Mouse (Mus musculus) midbrain, postnatal 0 days (tissue): Measurements from ENCODE around the gene Gfy. TPM values are rescaled to one million over a fixed set of nuclear protein-coding genes. Genes with fewer than 3 reads are reported as not detected.
A peak's percentile ranks its signal among the peaks of the same experiment; 100 is the strongest.
"Not testable (repeated sequence)": the region's sequence is repeated elsewhere in the genome, so short reads cannot be mapped to it uniquely, and the experiment has no call there.

Experiments used
- ATAC-seq: fragments of 200-750 bp; cut with Nextera tagmentation; 2 replicates; pipeline ENCODE4 v1.8.0; 2017; ENCODE audit warnings: moderate number of reproducible peaks, mild to moderate bottlenecking, moderate TSS enrichment, moderate library complexity; ENCODE audit not compliant: low FRiP score
- DNase-seq: peaks from one replicate; pipeline ENCODE4 v3.0.0-alpha.2; 2015; ENCODE audit warnings: low spot score
- H3K27ac ChIP-seq: fragments of 300-500 bp; sonication (generic); 2 replicates; pipeline ENCODE4 v1.5.1; 2014; ENCODE audit warnings: low read depth, mild to moderate bottlenecking, low read length, mixed read lengths
- H3K27me3 ChIP-seq: fragments of 300-500 bp; sonication (generic); 2 replicates; pipeline ENCODE4 v1.6.1; 2014; ENCODE audit warnings: low read length, control low read depth, mixed read lengths; ENCODE audit not compliant: insufficient read depth
- H3K36me3 ChIP-seq: fragments of 300-500 bp; sonication (generic); 2 replicates; pipeline ENCODE4 v1.6.1; 2014; ENCODE audit warnings: low read length, control low read depth, mixed read lengths; ENCODE audit not compliant: insufficient read depth
- H3K4me1 ChIP-seq: fragments of 300-500 bp; sonication (generic); 2 replicates; pipeline ENCODE4 v1.6.1; 2014; ENCODE audit warnings: mild to moderate bottlenecking, control low read depth, antibody characterized with exemption, low read length, mixed read lengths; ENCODE audit not compliant: insufficient read depth
- H3K4me2 ChIP-seq: fragments of 300-500 bp; sonication (generic); 2 replicates; pipeline ENCODE4 v1.6.1; 2014; ENCODE audit warnings: low read depth, mild to moderate bottlenecking, low read length, mixed read lengths; ENCODE audit not compliant: poor library complexity, severe bottlenecking
- H3K4me3 ChIP-seq: fragments of 300-500 bp; sonication (generic); 2 replicates; pipeline ENCODE4 v1.5.1; 2014; ENCODE audit warnings: low read depth, mild to moderate bottlenecking, low read length, moderate library complexity
- H3K9ac ChIP-seq: fragments of 300-500 bp; sonication (generic); replicated peaks from 2 replicates; pipeline ENCODE4 v1.6.1; 2014; ENCODE audit warnings: mild to moderate bottlenecking, low read length, moderate library complexity, mixed read lengths; ENCODE audit not compliant: poor library complexity, severe bottlenecking
- H3K9me3 ChIP-seq: fragments of 300-500 bp; sonication (generic); 2 replicates; pipeline ENCODE4 v1.6.1; 2016; ENCODE audit warnings: low read length, control low read depth
- CTCF ChIP-seq: IDR thresholded peaks from 2 replicates; pipeline ENCODE4 v1.5.1; 2016; ENCODE audit warnings: antibody characterized with exemption, mild to moderate bottlenecking
- WGBS: fragments of 180-500 bp; shearing (Covaris S2); extraction: QIAGEN DNeasy Blood & Tissue Kit; methylation state at CpG from one replicate; pipeline ENCODE4 v1.1.7; 2014; 5-methylcytosine and 5-hydroxymethylcytosine counted together
- polyA plus RNA-seq: library from polyadenylated mRNA; unstranded; fragments of >200 nt; fragmentation: Nextera tagmentation; extraction: Ambion mirVana; gene quantifications from 2 replicates; pipeline ENCODE4 v1.2.1, GENCODE M21; 2015
- total RNA-seq: library from RNA; depleted of rRNA; stranded (reverse); fragments of >200 nt; gene quantifications from 2 replicates; pipeline ENCODE4 v1.2.3, GENCODE M21; 2014

Gene Gfy
- total and polyA plus RNA-seq, 2 experiments from 2014 or later, result 0.51 TPM; not detected in 1

GRCm38 (mm10) chr7:45154096-45154992 lies 25.0 kb downstream of the Gfy start, which contains the start of the genes Pih1d1 and Aldh16a1:
Pih1d1 (plus strand) TSS chr7:45154303.
Aldh16a1 (minus strand) TSS chr7:45154584.
- Histone ChIP-seq H3K27me3 (no peaks in the 10 kb centered on the region), H3K4me1 (no peaks in the 10 kb centered on the region), H3K4me3 (peak within 1 kb of the TSS; percentile 58), H3K27ac (peak within 1 kb of the TSS; percentile 94), H3K36me3 (peaks cover 16% of the 10 kb centered on the region; the same call in 1 of the 2 replicates), H3K9me3 (no peaks in the 10 kb centered on the region), H3K9ac (peak within 1 kb of the TSS; percentile 77), H3K4me2 (peak within 1 kb of the TSS; percentile 69)
- peak; percentile 78 for TF ChIP-seq CTCF
- WGBS, result 5% methylated on average over 67 of the region's 69 CpGs
- DNase-seq (peak; percentile 97), ATAC-seq (peak; percentile 93)

GRCm38 (mm10) chr7:45153586-45153985 lies 25.8 kb downstream of the Gfy start:
- H3K4me3 ChIP-seq, result peak overlapping the region; percentile 58
- no peaks in the 10 kb centered on the region for H3K27me3 ChIP-seq
- ATAC-seq (no peak), DNase-seq (no peak)
- peaks cover 12% of the 10 kb centered on the region; the same call in 1 of the 2 replicates for H3K36me3 ChIP-seq
- H3K4me2 ChIP-seq, result peak overlapping the region; percentile 69
- H3K9ac ChIP-seq, result peak overlapping the region; percentile 77
- TF ChIP-seq CTCF, result no peak
- no peaks in the 10 kb centered on the region for H3K9me3 ChIP-seq
- WGBS, result 2% methylated on average over 5 of the region's 5 CpGs
- peak overlapping the region; percentile 94 for H3K27ac ChIP-seq
- no peaks in the 10 kb centered on the region for H3K4me1 ChIP-seq

GRCm38 (mm10) chr7:45153052-45153451 lies 26.3 kb downstream of the Gfy start:
- 84% methylated on average over 2 of the region's 2 CpGs for WGBS
- not testable (repeated sequence) for ATAC-seq, H3K9me3 ChIP-seq, H3K4me1 ChIP-seq, H3K4me2 ChIP-seq, H3K27me3 ChIP-seq, H3K4me3 ChIP-seq, H3K36me3 ChIP-seq, H3K27ac ChIP-seq, DNase-seq, H3K9ac ChIP-seq

GRCm38 (mm10) chr7:45151303-45151702 lies 28.1 kb downstream of the Gfy start:
- no peak for ATAC-seq
- H3K9ac ChIP-seq, result no peak overlapping the region
- 68% methylated on average over 11 of the region's 11 CpGs for WGBS

GRCm38 (mm10) chr7:45150321-45150720 lies 29.0 kb downstream of the Gfy start:
- H3K27me3 ChIP-seq, result no peaks in the 10 kb centered on the region
- no peak for TF ChIP-seq CTCF
- DNase-seq (no peak), ATAC-seq (no peak)
- peaks cover 5% of the 10 kb centered on the region; the same call in 1 of the 2 replicates for H3K36me3 ChIP-seq
- no peak overlapping the region for H3K27ac ChIP-seq
- WGBS, result 62% methylated on average over 4 of the region's 4 CpGs
- H3K9me3 ChIP-seq, result no peaks in the 10 kb centered on the region
- H3K9ac ChIP-seq, result no peak overlapping the region
- no peak overlapping the region for H3K4me2 ChIP-seq
- H3K4me1 ChIP-seq, result no peaks in the 10 kb centered on the region
- H3K4me3 ChIP-seq, result no peak overlapping the region

More at GRCm38 (mm10) chr7:45151303-45151702, 28.1 kb downstream of the Gfy start:
- Histone ChIP-seq H3K9me3 (no peaks in the 10 kb centered on the region), H3K27me3 (no peaks in the 10 kb centered on the region), H3K27ac (no peak overlapping the region), H3K4me3 (no peak overlapping the region), H3K4me2 (no peak overlapping the region), H3K36me3 (0 out of 2 replicates have a peak, but pooled peaks cover 2% of the 10 kb centered on the region), H3K4me1 (no peaks in the 10 kb centered on the region)
- DNase-seq, result no peak
- no peak for TF ChIP-seq CTCF

GRCm38 (mm10) chr7:45149545-45149944 lies 29.8 kb downstream of the Gfy start:
- Histone ChIP-seq H3K4me3 (no peak overlapping the region), H3K4me2 (no peak overlapping the region), H3K27ac (no peak overlapping the region), H3K27me3 (no peaks in the 10 kb centered on the region), H3K4me1 (no peaks in the 10 kb centered on the region), H3K9ac (0 out of 2 replicates have a peak overlapping the region, but pooled peaks have one; percentile 3), H3K9me3 (no peaks in the 10 kb centered on the region), H3K36me3 (peaks cover 5% of the 10 kb centered on the region; the same call in 1 of the 2 replicates)
- DNase-seq (no peak), ATAC-seq (no peak)
- no peak for TF ChIP-seq CTCF
- WGBS, result 29% methylated on average over 6 of the region's 6 CpGs
